Mouse (Mus musculus) lung, embryonic 16.5 days (tissue): ENCODE results near the gene Clcf1. TPM values are rescaled to one million over a fixed set of nuclear protein-coding genes. Genes with fewer than 3 reads are reported as not detected.
A peak's percentile ranks its signal among the peaks of the same experiment; 100 is the strongest.

Experiments
- ATAC-seq: fragments of 200-750 bp; cut with Nextera tagmentation; 2 replicates; pipeline ENCODE4 v1.8.0; 2017; ENCODE audit warnings: low read depth, mild to moderate bottlenecking, moderate library complexity
- H3K27ac ChIP-seq: fragments of 300-500 bp; sonication (generic); 2 replicates; pipeline ENCODE4 v1.5.1; 2014; ENCODE audit warnings: mild to moderate bottlenecking, control low read depth, low read length
- H3K27me3 ChIP-seq: fragments of 300-500 bp; sonication (generic); 2 replicates; pipeline ENCODE4 v1.6.1; 2014; ENCODE audit warnings: low read depth, low read length, mixed read lengths; ENCODE audit not compliant: control insufficient read depth, insufficient read depth
- H3K36me3 ChIP-seq: fragments of 300-500 bp; sonication (generic); 2 replicates; pipeline ENCODE4 v1.6.1; 2014; ENCODE audit warnings: low read length; ENCODE audit not compliant: control insufficient read depth, insufficient read depth
- H3K4me1 ChIP-seq: fragments of 300-500 bp; sonication (generic); replicated peaks from 2 replicates; pipeline ENCODE4 v1.6.1; 2014; ENCODE audit warnings: low read length, mixed read lengths; ENCODE audit not compliant: control insufficient read depth, insufficient read depth
- H3K4me2 ChIP-seq: fragments of 300-500 bp; sonication (generic); 2 replicates; pipeline ENCODE4 v1.6.1; 2014; ENCODE audit warnings: low read depth, low read length, control low read depth
- H3K4me3 ChIP-seq: fragments of 300-500 bp; sonication (generic); 2 replicates; pipeline ENCODE4 v1.5.1; 2014; ENCODE audit warnings: mild to moderate bottlenecking, low read length, control low read depth
- H3K9ac ChIP-seq: fragments of 300-500 bp; sonication (generic); 2 replicates; pipeline ENCODE4 v1.6.1; 2014; ENCODE audit warnings: low read length, control low read depth
- H3K9me3 ChIP-seq: fragments of 300-500 bp; sonication (generic); 2 replicates; pipeline ENCODE4 v1.6.1; 2016; ENCODE audit warnings: low read length; ENCODE audit not compliant: control insufficient read depth
- WGBS: fragments of 180-500 bp; shearing (Covaris S2); extraction: QIAGEN DNeasy Blood & Tissue Kit; methylation state at CpG from one replicate; pipeline ENCODE4 v1.1.7; 2014; 5-methylcytosine and 5-hydroxymethylcytosine counted together
- polyA plus RNA-seq: library from polyadenylated mRNA; unstranded; fragments of >200 nt; fragmentation: Nextera tagmentation; extraction: Ambion mirVana; gene quantifications from 2 replicates; pipeline ENCODE4 v1.2.1, GENCODE M21; 2015

Clcf1 gene
- polyA plus RNA-seq, 1 experiment from 2014 or later = 4.8 TPM

- Histone ChIP-seq H3K9me3 (no peaks in the 10 kb centered on the region), H3K9ac (peak within 1 kb of the TSS; percentile 99), H3K27me3 (no peaks in the 10 kb centered on the region), H3K27ac (peak within 1 kb of the TSS; percentile 94), H3K36me3 (peaks cover 27% of the 10 kb centered on the region), H3K4me2 (peak within 1 kb of the TSS; percentile 73), H3K4me3 (peak within 1 kb of the TSS; percentile 88), H3K4me1 (peaks cover 16% of the 10 kb centered on the region)
- ATAC-seq = peak; percentile 95
- WGBS = 4% methylated on average over 25 of the region's 47 CpGs
Observed at GRCm38 (mm10) chr19:4191528-4192250, 22.3 kb upstream of the Clcf1 start, which contains the start of gene Ppp1ca. TSS of gene Ppp1ca (plus strand) at chr19:4192065.

- Histone ChIP-seq H3K27me3 (no peaks in the 10 kb centered on the region), H3K36me3 (peaks cover 32% of the 10 kb centered on the region), H3K4me1 (peaks cover 16% of the 10 kb centered on the region), H3K9ac (peak overlapping the region; percentile 99), H3K4me3 (peak overlapping the region; percentile 88), H3K27ac (peak overlapping the region; percentile 94), H3K4me2 (peak overlapping the region; percentile 73), H3K9me3 (no peaks in the 10 kb centered on the region)
- under 1% methylated on average over 45 of the region's 52 CpGs for WGBS
- ATAC-seq = peak; percentile 63
Observed at GRCm38 (mm10) chr19:4192251-4192985, 21.6 kb upstream of the Clcf1 start.

- 45% methylated on average over 6 of the region's 6 CpGs for WGBS
- peaks cover 16% of the 10 kb centered on the region for H3K4me1 ChIP-seq
- H3K27ac ChIP-seq = no peak overlapping the region; the same call in 1 of the 2 replicates
- peaks cover 35% of the 10 kb centered on the region for H3K36me3 ChIP-seq
- peak overlapping the region; percentile 99 for H3K9ac ChIP-seq
- no peak for ATAC-seq
- no peaks in the 10 kb centered on the region for H3K27me3 ChIP-seq
- H3K4me3 ChIP-seq = peak overlapping the region; percentile 88
- H3K9me3 ChIP-seq = no peaks in the 10 kb centered on the region
- peak overlapping the region; percentile 73 for H3K4me2 ChIP-seq
Observed at GRCm38 (mm10) chr19:4193129-4193528, 20.9 kb upstream of the Clcf1 start.

- no peaks in the 10 kb centered on the region for H3K27me3 ChIP-seq
- no peak overlapping the region for H3K27ac ChIP-seq
- peaks cover 35% of the 10 kb centered on the region for H3K36me3 ChIP-seq
- no peak overlapping the region for H3K4me2 ChIP-seq
- no peak for ATAC-seq
- H3K4me1 ChIP-seq = peaks cover 16% of the 10 kb centered on the region
- no peak overlapping the region for H3K4me3 ChIP-seq
- WGBS = 79% methylated on average over 8 of the region's 8 CpGs
- H3K9ac ChIP-seq = no peak overlapping the region
- H3K9me3 ChIP-seq = no peaks in the 10 kb centered on the region
Observed at GRCm38 (mm10) chr19:4194021-4194724, 19.9 kb upstream of the Clcf1 start.

- Histone ChIP-seq H3K4me2 (no peak overlapping the region), H3K4me1 (peaks cover 16% of the 10 kb centered on the region)
Observed at GRCm38 (mm10) chr19:4194776-4195650, 19.0 kb upstream of the Clcf1 start.

GRCm38 (mm10) chr19:4196048-4196447, 18.0 kb upstream of the Clcf1 start:
- Histone ChIP-seq H3K9ac (no peak overlapping the region), H3K27ac (no peak overlapping the region), H3K27me3 (no peaks in the 10 kb centered on the region), H3K36me3 (peaks cover 39% of the 10 kb centered on the region), H3K4me1 (peaks cover 25% of the 10 kb centered on the region), H3K4me2 (no peak overlapping the region), H3K4me3 (no peak overlapping the region), H3K9me3 (no peaks in the 10 kb centered on the region)
- no peak for ATAC-seq
- 49% methylated on average over 2 of the region's 2 CpGs for WGBS

More at GRCm38 (mm10) chr19:4194776-4195650, 19.0 kb upstream of the Clcf1 start:
- peaks cover 39% of the 10 kb centered on the region for H3K36me3 ChIP-seq
- WGBS = 70% methylated on average over 12 of the region's 12 CpGs
- H3K9ac ChIP-seq = no peak overlapping the region
- no peak overlapping the region for H3K27ac ChIP-seq
- no peak for ATAC-seq
- H3K4me3 ChIP-seq = no peak overlapping the region
- no peaks in the 10 kb centered on the region for H3K27me3 ChIP-seq
- H3K9me3 ChIP-seq = no peaks in the 10 kb centered on the region

- Histone ChIP-seq H3K9ac (no peak overlapping the region), H3K4me1 (peaks cover 20% of the 10 kb centered on the region), H3K36me3 (peaks cover 39% of the 10 kb centered on the region), H3K4me3 (no peak overlapping the region), H3K9me3 (no peaks in the 10 kb centered on the region), H3K27ac (no peak overlapping the region), H3K4me2 (no peak overlapping the region), H3K27me3 (no peaks in the 10 kb centered on the region)
- 27% methylated on average over 5 of the region's 5 CpGs for WGBS
- ATAC-seq = no peak
Observed at GRCm38 (mm10) chr19:4196548-4196947, 17.5 kb upstream of the Clcf1 start.

- Histone ChIP-seq H3K36me3 (peaks cover 39% of the 10 kb centered on the region), H3K27ac (no peak overlapping the region)
- WGBS = 66% methylated on average over 3 of the region's 3 CpGs
Observed at GRCm38 (mm10) chr19:4197180-4197579, 16.9 kb upstream of the Clcf1 start.

More at GRCm38 (mm10) chr19:4197180-4197579, 16.9 kb upstream of the Clcf1 start:
- Histone ChIP-seq H3K4me2 (no peak overlapping the region), H3K9ac (no peak overlapping the region), H3K9me3 (no peaks in the 10 kb centered on the region), H3K4me1 (peaks cover 23% of the 10 kb centered on the region), H3K27me3 (no peaks in the 10 kb centered on the region), H3K4me3 (no peak overlapping the region)
- no peak for ATAC-seq
